Mouse (Mus musculus): ENCODE measurements around the gene Rnf20.

Rnf20 gene

DNA sequence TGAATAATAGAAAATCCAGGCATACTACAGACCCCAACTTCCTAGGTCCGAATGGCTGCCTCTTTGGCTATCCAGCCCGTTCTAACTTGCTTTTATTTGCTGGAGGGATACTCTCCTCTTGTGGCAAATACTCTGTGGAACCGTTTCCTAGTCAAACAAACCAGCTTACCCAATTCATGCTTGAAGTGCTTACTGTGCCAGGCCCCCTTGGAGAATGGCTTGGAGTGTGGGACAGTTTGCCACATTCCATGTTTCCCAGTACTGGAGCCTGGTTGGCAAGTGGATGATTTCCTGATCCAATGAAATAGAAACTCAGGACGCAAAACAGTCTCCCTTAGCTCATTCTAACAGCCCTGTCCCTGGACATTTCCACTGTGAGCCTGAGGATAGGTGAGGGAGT is 30.4 kb downstream of the Rnf20 start:
- no peak for DNase-seq

DNA sequence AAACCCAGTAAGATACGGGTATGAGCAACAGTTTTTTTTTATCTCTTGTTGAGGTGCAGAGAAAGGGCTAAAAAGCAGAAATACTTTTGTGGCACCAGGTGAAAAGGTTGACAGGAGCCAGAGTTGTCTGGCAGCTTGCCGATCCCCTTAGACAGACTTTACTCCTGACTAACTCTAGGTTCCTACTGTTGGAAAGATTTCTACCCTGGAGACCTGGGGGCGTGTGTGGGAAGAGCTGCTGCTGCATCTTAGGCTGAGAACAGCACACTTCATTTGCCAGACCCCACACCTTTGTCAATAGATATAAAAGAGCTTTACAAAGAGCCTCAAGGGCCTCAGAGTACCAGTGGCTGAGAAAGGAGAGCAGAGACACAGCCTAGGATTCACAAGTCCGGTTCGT is 33.0 kb downstream of the Rnf20 start:
- no peak for DNase-seq

DNA sequence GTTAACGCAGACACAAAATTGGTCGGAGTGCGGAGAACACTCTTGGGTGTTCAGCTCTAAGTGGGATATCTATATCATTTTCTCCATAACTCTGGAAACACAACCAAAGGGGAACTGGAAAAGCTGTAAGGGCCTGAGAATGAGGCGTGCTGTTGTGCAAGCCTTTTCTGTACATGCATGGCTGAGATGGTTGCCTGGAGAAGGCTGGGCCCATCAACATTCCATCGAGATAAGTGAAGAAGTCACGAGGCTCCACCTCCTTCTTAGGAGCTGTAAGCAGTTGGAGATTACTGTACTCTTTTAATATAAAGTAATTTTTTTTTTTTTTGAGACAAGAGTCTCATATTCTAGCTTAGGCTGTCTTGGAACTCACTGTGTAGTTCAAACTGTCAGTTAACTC is 44.3 kb downstream of the Rnf20 start:
- DNase-seq, result no peak

DNA sequence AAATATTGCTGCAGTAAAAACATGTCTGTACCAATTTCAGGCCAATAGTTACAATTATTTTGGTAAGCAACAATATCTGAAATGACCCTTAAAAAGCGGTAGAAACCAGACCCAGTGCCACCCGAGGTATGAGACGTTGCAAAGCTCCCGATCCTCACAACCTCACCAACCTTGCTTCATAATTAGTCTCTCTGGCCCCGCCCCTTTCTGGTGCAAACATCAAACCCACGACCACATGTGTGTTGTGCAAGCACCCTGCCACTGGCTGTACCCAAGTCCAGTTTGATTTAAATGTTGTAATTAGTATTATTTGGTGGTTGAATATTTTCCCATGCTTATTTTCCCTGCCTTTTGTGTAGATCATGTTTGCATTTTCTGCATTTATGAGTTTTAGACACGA is 45.0 kb downstream of the Rnf20 start:
- DNase-seq, result no peak

DNA sequence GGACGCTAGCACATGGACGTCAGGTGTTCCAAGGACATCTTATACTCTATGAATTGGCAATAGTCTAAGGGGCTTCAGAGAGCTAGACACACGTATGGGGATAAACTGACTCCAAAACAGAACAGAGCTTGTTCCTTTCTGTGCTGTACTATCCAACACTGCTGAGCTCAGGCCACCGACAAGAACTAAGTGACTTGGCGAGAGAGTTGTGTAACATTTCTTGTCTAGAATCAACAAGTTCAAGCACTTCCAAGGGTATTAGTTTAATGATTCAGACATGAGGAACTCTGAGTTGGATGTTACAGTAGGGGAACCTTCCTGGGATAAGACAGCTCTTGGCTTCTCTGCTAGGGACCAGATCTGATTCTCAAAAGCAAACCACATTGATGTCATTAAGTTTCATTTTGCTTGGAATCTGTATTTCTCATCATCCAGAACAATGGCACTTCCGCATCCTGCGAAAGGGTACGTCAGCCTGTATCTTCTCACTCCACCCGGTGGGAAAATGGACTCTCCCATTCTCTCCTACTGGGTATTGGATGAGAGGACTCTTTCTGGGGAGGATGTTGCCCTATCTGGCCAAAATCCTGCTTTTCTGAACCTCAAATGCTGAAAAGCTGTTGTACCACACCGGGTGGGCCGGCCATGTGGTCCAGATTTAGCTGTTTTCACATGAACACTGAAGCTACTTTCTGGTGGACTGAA is 48.5 kb downstream of the Rnf20 start:
- DNase-seq, result no peak

DNA sequence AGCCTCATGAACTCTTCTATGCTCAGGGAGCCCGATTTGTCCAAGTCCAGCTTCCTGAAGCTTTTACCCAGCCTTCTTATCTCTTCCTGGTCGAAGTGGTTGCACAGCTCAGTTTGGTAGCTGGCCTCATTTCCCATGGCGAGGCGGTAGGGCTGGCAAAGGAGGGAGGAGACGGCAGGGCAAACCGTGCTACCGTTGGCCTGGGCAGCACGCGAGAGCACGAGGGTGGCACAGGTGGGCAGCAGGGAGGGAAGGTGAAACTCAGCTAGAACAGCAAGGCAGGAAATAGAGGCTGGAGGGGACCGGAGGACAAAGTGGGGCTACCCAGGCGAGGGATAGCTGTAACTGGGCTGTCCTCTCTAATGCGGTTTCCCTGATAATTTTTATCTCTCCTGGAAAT is 50.0 kb downstream of the Rnf20 start, which contains the start of gene Ppp3r2:
TSS of gene Ppp3r2 (minus strand) at position 213 of the 400 bp plus-strand sequence.
- DNase-seq, result no peak

DNA sequence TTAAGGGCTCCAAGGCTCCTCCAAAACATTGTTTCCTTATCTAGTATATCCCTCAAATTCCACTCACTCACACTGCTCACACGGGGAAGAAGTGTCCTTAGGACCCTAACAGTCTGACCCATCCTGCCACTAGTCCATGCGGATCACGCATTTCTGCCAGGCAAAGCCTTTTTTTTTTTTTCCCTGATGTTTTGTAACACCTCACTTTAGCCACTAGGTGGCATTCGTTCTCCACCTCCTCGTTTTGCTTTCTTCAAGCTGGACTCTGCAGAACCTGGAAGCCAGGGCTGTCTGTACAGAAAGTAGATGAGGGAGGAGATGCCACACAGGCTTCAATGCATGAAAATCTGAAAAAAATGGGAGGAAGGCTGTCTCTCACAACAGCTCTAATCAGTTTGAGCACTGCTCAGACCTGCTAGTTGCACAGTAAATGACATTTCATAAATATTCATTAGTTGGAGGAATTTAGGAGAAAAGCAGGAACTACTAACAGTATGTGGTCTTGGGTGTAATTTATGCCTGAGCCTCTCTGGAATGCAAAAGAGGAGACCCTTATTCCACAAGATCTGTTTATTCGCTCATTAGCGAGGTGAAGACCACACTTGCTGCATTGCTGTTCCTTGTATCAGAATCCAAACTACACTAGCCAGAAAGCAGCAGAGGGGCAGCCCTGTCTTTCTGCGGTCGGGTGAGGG is 56.9 kb downstream of the Rnf20 start:
- DNase-seq, result peak in 1 of 2 experiments; percentile 3

DNA sequence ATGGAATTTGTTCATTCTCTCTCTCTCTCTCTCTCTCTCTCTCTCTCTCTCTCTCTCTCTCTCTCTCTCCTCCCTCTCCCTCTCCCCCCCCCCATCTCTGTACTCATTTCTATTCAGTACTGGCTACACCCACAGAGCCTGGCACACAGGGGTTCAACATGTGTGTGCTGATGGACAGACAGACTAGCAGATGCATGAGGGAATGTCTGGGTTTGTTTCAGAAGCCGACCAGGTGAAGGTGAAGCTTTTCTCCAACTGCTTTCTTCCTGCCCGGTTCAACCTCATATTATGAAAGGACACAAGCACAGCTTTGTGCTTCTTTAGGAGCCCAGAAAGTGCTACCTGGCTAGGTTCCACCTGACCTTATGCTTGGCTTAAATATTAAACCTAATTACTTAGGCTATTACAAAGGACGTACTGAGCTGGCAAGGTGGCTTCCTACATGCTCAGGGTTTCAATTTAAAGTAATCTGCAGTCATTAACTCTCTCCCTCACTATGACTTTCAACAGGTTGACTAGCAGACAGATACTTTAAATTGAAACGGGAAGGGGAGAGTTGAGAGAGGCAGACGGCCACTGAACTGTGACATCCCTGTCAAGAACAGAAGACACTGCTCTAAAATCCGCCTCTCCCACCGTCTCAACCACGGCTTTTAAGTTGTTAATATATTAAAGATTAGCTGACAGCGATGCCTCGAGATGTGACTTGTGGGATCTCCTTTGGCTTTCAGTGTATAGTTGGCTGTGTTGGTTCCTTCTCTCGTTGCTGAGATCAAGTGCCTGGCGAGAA is 59.8 kb downstream of the Rnf20 start:
- DNase-seq, result no peak

All from thymus, postnatal 36 days (tissue).